Mouse (Mus musculus): ENCODE results near the gene Hoxd8. TPM values are rescaled to one million over a fixed set of nuclear protein-coding genes. Genes with fewer than 3 reads are reported as not detected.

Hoxd8 gene
- polyA plus RNA-seq, 1 experiment from 2014 or later, result 0.61 TPM

DNA sequence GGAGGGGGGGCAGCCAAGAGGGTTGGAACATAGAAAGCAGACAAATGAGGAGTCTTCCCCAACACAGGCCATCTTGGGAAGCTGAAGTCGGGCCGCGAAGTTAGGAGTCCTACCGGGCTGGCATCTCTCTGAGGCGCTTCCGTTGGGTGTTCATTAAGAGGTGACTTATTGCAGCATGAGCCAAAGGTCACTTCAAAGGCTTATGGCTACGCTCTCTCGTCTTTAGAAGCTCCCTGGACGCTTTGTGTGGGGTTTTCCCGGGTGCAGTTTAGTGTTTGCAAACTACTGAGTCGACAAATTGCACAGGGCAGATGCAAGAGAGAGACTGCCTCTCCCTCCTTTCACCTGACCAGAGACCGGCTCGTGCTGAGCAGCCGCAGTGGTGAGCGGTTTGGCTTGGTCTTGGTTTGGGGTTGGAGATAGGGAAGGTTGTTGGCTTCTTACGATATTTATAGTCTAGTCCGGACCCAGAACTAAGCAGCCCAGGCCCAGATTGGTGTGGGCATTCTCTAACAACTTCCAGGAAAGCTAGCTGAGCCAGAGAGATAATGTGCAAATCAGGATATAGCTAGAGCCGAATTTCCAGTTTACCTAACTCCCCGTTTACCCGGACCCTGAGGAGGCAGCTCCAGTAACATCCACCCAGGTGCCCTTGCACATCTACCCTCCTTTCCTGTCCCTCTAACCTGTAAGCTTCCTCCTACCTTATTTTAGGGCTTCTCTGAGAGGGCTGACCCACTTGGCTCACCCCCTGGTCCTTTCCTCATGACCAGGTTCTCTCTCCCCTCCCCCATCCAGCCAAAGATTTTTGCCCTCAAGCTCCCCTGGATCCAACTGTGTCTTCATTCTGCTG is 34.4 kb downstream of the Hoxd8 start:
- H3K9ac ChIP-seq (ENCODE audit: low read length), result no peak overlapping the region
- H3K27ac ChIP-seq (replicated peaks in 1 of 2; ENCODE audit: control insufficient read depth in 1 of 2, insufficient read depth in 1 of 2, low read depth in 2 of 2, low read length in 2 of 2), result no peak overlapping the region
- no peak overlapping the region for H3K4me2 ChIP-seq (ENCODE audit: low read length)
- H3K4me3 ChIP-seq (ENCODE audit: control insufficient read depth in 1 of 2, insufficient read depth in 1 of 2, low read depth in 1 of 2, low read length in 2 of 2), result no peak overlapping the region
- 2% methylated on average over 20 of the region's 20 CpGs for WGBS
- ATAC-seq (ENCODE audit: insufficient number of reproducible peaks, insufficient read depth, low FRiP score, low read depth), result no peak
- no peaks in the 10 kb centered on the region for H3K9me3 ChIP-seq (ENCODE audit: control insufficient read depth, low read length)
- peaks cover 96% of the 10 kb centered on the region for H3K27me3 ChIP-seq (ENCODE audit: control insufficient read depth, insufficient read depth, low read length)
- no peaks in the 10 kb centered on the region for H3K36me3 ChIP-seq (ENCODE audit: control insufficient read depth, insufficient read depth, low read length)
- H3K4me1 ChIP-seq (ENCODE audit: control insufficient read depth in 2 of 2, insufficient read depth in 2 of 2, low read length in 2 of 2), result 0 out of 4 replicates have a peak, but pooled peaks cover 0 to 5% of the 10 kb centered on the region in 2 experiments

DNA sequence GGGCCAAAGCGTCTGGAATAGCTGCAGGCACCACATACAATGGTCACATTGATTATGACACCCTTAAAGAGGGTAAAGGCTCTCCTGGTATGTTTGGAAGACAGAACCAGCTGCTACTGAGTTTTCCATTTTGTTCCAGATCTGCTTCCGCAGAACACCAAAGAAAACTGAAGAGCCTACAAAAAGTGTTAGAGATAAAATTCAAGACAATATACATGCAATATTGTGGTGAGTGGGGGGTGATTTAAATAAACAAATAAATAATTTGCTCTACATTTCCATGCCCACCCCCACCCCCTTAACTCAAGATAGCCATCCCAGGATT is 35.0 kb downstream of the Hoxd8 start:
- Histone ChIP-seq H3K9me3 (ENCODE audit: control insufficient read depth, low read length) (no peaks in the 10 kb centered on the region), H3K36me3 (ENCODE audit: control insufficient read depth, insufficient read depth, low read length) (no peaks in the 10 kb centered on the region)
- no peak for ATAC-seq (ENCODE audit: insufficient number of reproducible peaks, insufficient read depth, low FRiP score, low read depth)

DNA sequence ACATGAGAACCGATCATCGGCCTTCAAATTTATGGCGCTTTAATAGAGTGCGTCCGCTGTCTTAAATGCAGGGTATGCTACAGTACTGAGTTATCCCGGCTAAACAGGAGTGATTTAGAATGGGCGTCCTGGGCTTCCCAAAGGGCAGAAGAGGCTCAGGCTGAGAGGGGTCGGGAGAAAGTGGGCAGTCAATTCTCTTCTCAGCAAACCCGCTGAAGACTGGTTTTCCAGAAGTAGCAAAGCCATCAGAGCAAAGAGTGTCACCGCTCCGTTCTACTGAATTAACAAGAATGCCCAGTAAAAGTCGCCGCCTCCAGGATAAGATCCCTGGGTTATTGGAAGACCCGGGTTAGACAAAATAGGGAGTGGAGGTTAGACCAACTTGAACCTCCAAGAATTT is 35.5 kb downstream of the Hoxd8 start:
- Histone ChIP-seq H3K9me3 (ENCODE audit: control insufficient read depth, low read length) (no peaks in the 10 kb centered on the region), H3K36me3 (ENCODE audit: control insufficient read depth, insufficient read depth, low read length) (no peaks in the 10 kb centered on the region), H3K9ac (ENCODE audit: low read length) (no peak overlapping the region), H3K4me2 (ENCODE audit: low read length) (no peak overlapping the region), H3K27me3 (ENCODE audit: control insufficient read depth, insufficient read depth, low read length) (peaks cover 98% of the 10 kb centered on the region), H3K4me1 (ENCODE audit: control insufficient read depth in 2 of 2, insufficient read depth in 2 of 2, low read length in 2 of 2) (0 out of 4 replicates have a peak, but pooled peaks cover 0 to 5% of the 10 kb centered on the region in 2 experiments), H3K4me3 (ENCODE audit: control insufficient read depth in 1 of 2, insufficient read depth in 1 of 2, low read depth in 1 of 2, low read length in 2 of 2) (no peak overlapping the region), H3K27ac (replicated peaks in 1 of 2; ENCODE audit: control insufficient read depth in 1 of 2, insufficient read depth in 1 of 2, low read depth in 2 of 2, low read length in 2 of 2) (no peak overlapping the region)
- ATAC-seq (ENCODE audit: insufficient number of reproducible peaks, insufficient read depth, low FRiP score, low read depth), result no peak
- 5% methylated on average over 14 of the region's 14 CpGs for WGBS

More for the DNA sequence above, 35.0 kb downstream of the Hoxd8 start:
- Histone ChIP-seq H3K4me1 (ENCODE audit: control insufficient read depth in 2 of 2, insufficient read depth in 2 of 2, low read length in 2 of 2) (0 out of 4 replicates have a peak, but pooled peaks cover 0 to 5% of the 10 kb centered on the region in 2 experiments), H3K27me3 (ENCODE audit: control insufficient read depth, insufficient read depth, low read length) (peaks cover 98% of the 10 kb centered on the region), H3K4me3 (ENCODE audit: control insufficient read depth in 1 of 2, insufficient read depth in 1 of 2, low read depth in 1 of 2, low read length in 2 of 2) (no peak overlapping the region), H3K9ac (ENCODE audit: low read length) (no peak overlapping the region), H3K27ac (replicated peaks in 1 of 2; ENCODE audit: control insufficient read depth in 1 of 2, insufficient read depth in 1 of 2, low read depth in 2 of 2, low read length in 2 of 2) (no peak overlapping the region), H3K4me2 (ENCODE audit: low read length) (no peak overlapping the region)
- WGBS, result 18% methylated on average over 2 of the region's 2 CpGs

DNA sequence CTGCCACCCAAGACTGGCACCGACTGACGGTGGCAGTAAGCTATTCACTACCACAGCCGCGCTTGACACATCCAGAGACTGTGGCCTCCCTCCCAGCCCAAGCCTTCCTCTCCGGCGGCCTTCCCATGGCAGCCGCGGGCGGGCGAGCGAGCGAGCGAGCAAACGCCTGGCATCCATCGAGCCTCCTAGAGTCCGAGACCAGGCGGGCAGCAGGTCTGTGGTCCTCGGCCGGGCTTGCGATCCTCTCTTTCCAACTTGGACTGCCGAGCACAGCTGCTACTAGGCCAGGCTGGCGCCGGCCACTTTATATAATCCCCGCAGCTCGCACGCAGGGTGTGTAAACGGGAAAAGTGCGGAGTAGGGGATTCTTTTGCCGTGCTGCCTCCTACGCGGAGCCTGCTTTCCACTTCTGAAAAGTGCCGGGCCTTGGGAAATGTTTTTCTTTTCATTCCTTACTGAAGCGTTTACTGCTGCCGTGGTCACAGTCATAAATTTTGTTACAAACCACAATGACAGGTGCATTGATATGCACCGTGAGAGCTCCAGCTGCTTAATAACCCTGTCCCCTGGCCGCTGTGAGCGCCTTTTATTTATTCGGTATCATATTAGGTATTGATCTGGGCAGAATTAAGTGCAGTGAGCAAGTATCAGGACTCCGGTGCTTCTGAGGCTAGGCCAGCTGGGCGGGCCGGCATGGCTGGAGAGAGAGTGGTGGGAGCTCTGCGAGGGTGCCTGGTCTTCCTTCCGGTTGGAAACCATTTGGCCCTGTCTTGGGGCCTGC is 36.1 kb downstream of the Hoxd8 start:
- Histone ChIP-seq H3K9me3 (ENCODE audit: control insufficient read depth, low read length) (no peaks in the 10 kb centered on the region), H3K36me3 (ENCODE audit: control insufficient read depth, insufficient read depth, low read length) (no peaks in the 10 kb centered on the region), H3K4me1 (ENCODE audit: control insufficient read depth in 2 of 2, insufficient read depth in 2 of 2, low read length in 2 of 2) (0 out of 4 replicates have a peak, but pooled peaks cover 0 to 5% of the 10 kb centered on the region in 2 experiments), H3K4me2 (ENCODE audit: low read length) (no peak overlapping the region), H3K27me3 (ENCODE audit: control insufficient read depth, insufficient read depth, low read length) (peaks cover 98% of the 10 kb centered on the region), H3K27ac (replicated peaks in 1 of 2; ENCODE audit: control insufficient read depth in 1 of 2, insufficient read depth in 1 of 2, low read depth in 2 of 2, low read length in 2 of 2) (no peak overlapping the region), H3K4me3 (ENCODE audit: control insufficient read depth in 1 of 2, insufficient read depth in 1 of 2, low read depth in 1 of 2, low read length in 2 of 2) (peak overlapping the region in 1 of 2 experiments; percentile 6; a peak in 1 of 4 replicates), H3K9ac (ENCODE audit: low read length) (no peak overlapping the region)
- WGBS, result 3% methylated on average over 38 of the region's 43 CpGs
- ATAC-seq (ENCODE audit: insufficient number of reproducible peaks, insufficient read depth, low FRiP score, low read depth), result no peak

DNA sequence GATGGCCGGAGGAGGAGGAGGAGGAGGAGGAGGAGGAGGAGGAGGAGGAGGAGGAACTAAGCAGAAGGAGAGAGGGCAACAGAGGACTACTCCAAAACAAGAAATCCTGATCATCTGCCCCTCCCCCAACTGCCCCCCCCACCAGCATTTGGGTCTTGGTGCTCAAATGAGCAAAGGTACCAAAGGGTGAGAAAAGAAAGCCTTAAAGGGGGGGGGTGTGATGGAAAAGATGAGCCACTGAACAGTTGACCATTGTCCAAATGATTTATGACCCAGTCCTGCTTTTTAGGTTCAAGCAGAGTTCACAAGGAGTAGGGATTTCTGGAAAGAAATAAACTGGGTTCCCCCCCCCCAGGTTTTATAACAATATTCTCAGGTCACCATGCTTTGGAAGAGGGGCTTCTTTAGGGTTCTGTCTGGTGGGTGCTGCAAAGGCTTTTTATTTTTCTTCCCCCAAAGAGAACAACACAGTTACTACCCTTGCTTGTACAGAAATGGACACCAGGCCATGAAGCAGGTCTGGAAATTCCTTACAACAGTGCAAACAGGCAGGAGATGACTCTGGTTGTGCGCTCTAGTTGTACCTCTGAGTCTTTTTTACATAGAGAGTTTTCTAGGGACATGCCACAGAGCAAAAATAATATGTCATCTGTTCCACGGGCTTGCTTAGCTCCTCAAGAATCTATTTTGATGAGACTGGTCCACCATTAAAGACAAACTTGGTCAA is 37.0 kb downstream of the Hoxd8 start:
- no peak overlapping the region for H3K4me3 ChIP-seq (ENCODE audit: control insufficient read depth in 1 of 2, insufficient read depth in 1 of 2, low read depth in 1 of 2, low read length in 2 of 2)
- WGBS, result 32% methylated on average over 2 of the region's 3 CpGs
- no peaks in the 10 kb centered on the region for H3K36me3 ChIP-seq (ENCODE audit: control insufficient read depth, insufficient read depth, low read length)
- peaks cover 98% of the 10 kb centered on the region for H3K27me3 ChIP-seq (ENCODE audit: control insufficient read depth, insufficient read depth, low read length)
- peaks cover 0 to under 1% of the 10 kb centered on the region in 2 experiments; a peak in 1 of 4 replicates for H3K4me1 ChIP-seq (ENCODE audit: control insufficient read depth in 2 of 2, insufficient read depth in 2 of 2, low read length in 2 of 2)
- no peak for ATAC-seq (ENCODE audit: insufficient number of reproducible peaks, insufficient read depth, low FRiP score, low read depth)
- no peak overlapping the region for H3K4me2 ChIP-seq (ENCODE audit: low read length)
- H3K9ac ChIP-seq (ENCODE audit: low read length), result no peak overlapping the region
- no peaks in the 10 kb centered on the region for H3K9me3 ChIP-seq (ENCODE audit: control insufficient read depth, low read length)
- no peak overlapping the region for H3K27ac ChIP-seq (replicated peaks in 1 of 2; ENCODE audit: control insufficient read depth in 1 of 2, insufficient read depth in 1 of 2, low read depth in 2 of 2, low read length in 2 of 2)

DNA sequence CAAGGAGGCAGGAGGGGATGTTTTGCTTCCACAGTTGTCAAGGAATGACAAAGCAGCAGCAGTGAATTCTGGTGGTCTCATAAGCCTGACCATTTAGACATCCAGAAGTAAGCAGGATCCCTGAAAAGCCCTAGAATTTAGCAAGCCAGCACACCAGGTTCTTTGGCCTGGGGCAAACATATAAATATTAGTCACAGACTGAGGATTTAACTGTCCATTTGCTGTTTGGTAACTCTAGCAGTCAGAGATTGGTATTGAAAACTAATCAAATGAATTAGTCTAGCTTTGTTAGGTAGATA is 37.5 kb downstream of the Hoxd8 start:
- peaks cover 0 to 3% of the 10 kb centered on the region in 2 experiments; a peak in 1 of 4 replicates for H3K4me1 ChIP-seq (ENCODE audit: control insufficient read depth in 2 of 2, insufficient read depth in 2 of 2, low read length in 2 of 2)
- H3K9ac ChIP-seq (ENCODE audit: low read length), result no peak overlapping the region
- H3K27me3 ChIP-seq (ENCODE audit: control insufficient read depth, insufficient read depth, low read length), result peaks cover 98% of the 10 kb centered on the region
- no peak overlapping the region for H3K27ac ChIP-seq (replicated peaks in 1 of 2; ENCODE audit: control insufficient read depth in 1 of 2, insufficient read depth in 1 of 2, low read depth in 2 of 2, low read length in 2 of 2)
- no peaks in the 10 kb centered on the region for H3K9me3 ChIP-seq (ENCODE audit: control insufficient read depth, low read length)
- no peak overlapping the region for H3K4me2 ChIP-seq (ENCODE audit: low read length)
- H3K36me3 ChIP-seq (ENCODE audit: control insufficient read depth, insufficient read depth, low read length), result no peaks in the 10 kb centered on the region
- no peak for ATAC-seq (ENCODE audit: insufficient number of reproducible peaks, insufficient read depth, low FRiP score, low read depth)
- H3K4me3 ChIP-seq (ENCODE audit: control insufficient read depth in 1 of 2, insufficient read depth in 1 of 2, low read depth in 1 of 2, low read length in 2 of 2), result no peak overlapping the region

DNA sequence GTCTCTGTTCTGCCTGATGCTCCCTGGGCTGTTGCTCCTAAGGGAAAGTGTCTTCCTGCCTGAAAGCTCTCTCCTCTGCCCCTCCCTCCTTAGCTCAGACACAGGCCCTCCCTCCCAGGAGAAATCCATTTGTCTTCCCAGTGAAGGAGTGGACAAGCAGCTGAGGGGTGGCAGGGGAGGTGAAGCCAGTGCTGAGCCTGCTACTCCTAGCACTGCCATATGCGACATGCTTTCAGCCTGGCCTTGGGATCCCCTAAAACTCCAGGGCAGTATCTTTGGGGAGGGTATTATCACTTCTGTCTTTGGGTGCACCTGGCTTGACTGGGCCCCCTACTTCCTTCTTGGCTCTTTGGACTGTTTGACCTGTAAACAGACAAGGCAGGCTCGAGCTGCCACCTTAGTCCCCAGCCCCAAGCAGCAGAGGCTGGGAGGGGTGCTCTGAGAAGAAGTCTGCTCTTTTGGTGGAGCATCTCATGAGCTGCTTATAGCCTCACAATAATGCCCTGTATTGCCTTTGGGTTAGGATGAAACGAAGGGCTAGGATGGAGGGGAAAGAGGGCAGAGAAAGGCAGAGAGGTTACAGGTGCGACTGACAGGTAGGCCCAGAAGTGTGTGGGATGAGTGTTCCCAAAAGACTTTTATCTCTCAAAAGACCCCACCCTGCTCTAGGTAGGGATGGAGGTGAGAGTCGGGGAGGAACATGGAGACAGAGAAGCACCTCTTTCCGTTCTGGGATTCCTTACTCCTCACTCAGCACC is 41.3 kb downstream of the Hoxd8 start:
- Histone ChIP-seq H3K4me3 (ENCODE audit: control insufficient read depth in 1 of 2, insufficient read depth in 1 of 2, low read depth in 1 of 2, low read length in 2 of 2) (no peak overlapping the region), H3K9me3 (ENCODE audit: control insufficient read depth, low read length) (no peaks in the 10 kb centered on the region), H3K4me1 (ENCODE audit: control insufficient read depth in 2 of 2, insufficient read depth in 2 of 2, low read length in 2 of 2) (peaks cover 6 to 9% of the 10 kb centered on the region in 2 experiments; a peak in 3 of 4 replicates), H3K36me3 (ENCODE audit: control insufficient read depth, insufficient read depth, low read length) (no peaks in the 10 kb centered on the region), H3K27ac (replicated peaks in 1 of 2; ENCODE audit: control insufficient read depth in 1 of 2, insufficient read depth in 1 of 2, low read depth in 2 of 2, low read length in 2 of 2) (no peak overlapping the region), H3K9ac (ENCODE audit: low read length) (no peak overlapping the region), H3K4me2 (ENCODE audit: low read length) (no peak overlapping the region), H3K27me3 (ENCODE audit: control insufficient read depth, insufficient read depth, low read length) (peaks cover 96% of the 10 kb centered on the region)
- ATAC-seq (ENCODE audit: insufficient number of reproducible peaks, insufficient read depth, low FRiP score, low read depth), result no peak
- WGBS, result 7% methylated on average over 6 of the region's 6 CpGs
